Mouse (Mus musculus): ENCODE data around the gene Mthfd2.
A peak's percentile ranks its signal among the peaks of the same experiment; 100 is the strongest.
"Not testable (repeated sequence)": the region's sequence is repeated elsewhere in the genome, so short reads cannot be mapped to it uniquely, and the experiment has no call there.

The Mthfd2 gene

GRCm38 (mm10) chr6:83325525-83326393 lies at the start of gene Mthfd2, which contains the start of gene Mob1a:
Gene Mthfd2, minus strand, starts transcription at chr6:83325908.
Gene Mob1a, plus strand, starts transcription at chr6:83326016.
- peak; percentile 83 for DNase-seq (ENCODE audit: low spot score)

GRCm38 (mm10) chr6:83373704-83374300 lies 48.1 kb upstream of the Mthfd2 start:
- no peak for DNase-seq (ENCODE audit: low spot score)

- DNase-seq (ENCODE audit: low spot score): no peak
Observed at GRCm38 (mm10) chr6:83371350-83371749, 45.6 kb upstream of the Mthfd2 start.

- no peak for DNase-seq (ENCODE audit: low spot score)
Observed at GRCm38 (mm10) chr6:83370316-83370965, 44.7 kb upstream of the Mthfd2 start.

GRCm38 (mm10) chr6:83363075-83363474 lies 37.4 kb upstream of the Mthfd2 start:
- no peak for DNase-seq (ENCODE audit: low spot score)

- DNase-seq (ENCODE audit: low spot score): no peak
Observed at GRCm38 (mm10) chr6:83361523-83362248, 36.0 kb upstream of the Mthfd2 start.

GRCm38 (mm10) chr6:83357436-83357835 lies 31.7 kb upstream of the Mthfd2 start:
- no peak for DNase-seq (ENCODE audit: low spot score)

GRCm38 (mm10) chr6:83356569-83357138 lies 30.9 kb upstream of the Mthfd2 start:
- peak; percentile 86 for DNase-seq (ENCODE audit: low spot score)

- no peak for DNase-seq (ENCODE audit: low spot score)
Observed at GRCm38 (mm10) chr6:83354856-83355781, 29.4 kb upstream of the Mthfd2 start.

- no peak for DNase-seq (ENCODE audit: low spot score)
Observed at GRCm38 (mm10) chr6:83352666-83353410, 27.1 kb upstream of the Mthfd2 start.

- no peak for DNase-seq (ENCODE audit: low spot score)
Observed at GRCm38 (mm10) chr6:83351490-83352160, 25.9 kb upstream of the Mthfd2 start.

- DNase-seq (ENCODE audit: low spot score): no peak
Observed at GRCm38 (mm10) chr6:83350851-83351405, 25.2 kb upstream of the Mthfd2 start.

GRCm38 (mm10) chr6:83350172-83350571 lies 24.5 kb upstream of the Mthfd2 start:
- DNase-seq (ENCODE audit: low spot score): no peak

- peak; percentile 95 for DNase-seq (ENCODE audit: low spot score)
Observed at GRCm38 (mm10) chr6:83349274-83349958, 23.7 kb upstream of the Mthfd2 start.

GRCm38 (mm10) chr6:83348873-83349272 lies 23.2 kb upstream of the Mthfd2 start, which contains the start of gene Bola3:
Gene Bola3, plus strand, starts transcription at chr6:83349147.
- no peak for DNase-seq (ENCODE audit: low spot score)

GRCm38 (mm10) chr6:83347916-83348315 lies 22.2 kb upstream of the Mthfd2 start:
- DNase-seq (ENCODE audit: low spot score): no peak

- not testable (repeated sequence) for DNase-seq (ENCODE audit: low spot score)
Observed at GRCm38 (mm10) chr6:83345285-83345684, 19.6 kb upstream of the Mthfd2 start.

GRCm38 (mm10) chr6:83342957-83343356 lies 17.2 kb upstream of the Mthfd2 start:
- DNase-seq (ENCODE audit: low spot score): no peak
